Mouse (Mus musculus): ENCODE results near the gene Gnb4. TPM values are rescaled to one million over a fixed set of nuclear protein-coding genes. Genes with fewer than 3 reads are reported as not detected.

The Gnb4 gene
- polyA plus RNA-seq, 2 experiments from 2014 or later = 9.5 to 11.0 TPM

- no peak for ATAC-seq
Observed at GRCm38 (mm10) chr3:32614786-32615185, 1.6 kb downstream of the Gnb4 start.

DNA sequence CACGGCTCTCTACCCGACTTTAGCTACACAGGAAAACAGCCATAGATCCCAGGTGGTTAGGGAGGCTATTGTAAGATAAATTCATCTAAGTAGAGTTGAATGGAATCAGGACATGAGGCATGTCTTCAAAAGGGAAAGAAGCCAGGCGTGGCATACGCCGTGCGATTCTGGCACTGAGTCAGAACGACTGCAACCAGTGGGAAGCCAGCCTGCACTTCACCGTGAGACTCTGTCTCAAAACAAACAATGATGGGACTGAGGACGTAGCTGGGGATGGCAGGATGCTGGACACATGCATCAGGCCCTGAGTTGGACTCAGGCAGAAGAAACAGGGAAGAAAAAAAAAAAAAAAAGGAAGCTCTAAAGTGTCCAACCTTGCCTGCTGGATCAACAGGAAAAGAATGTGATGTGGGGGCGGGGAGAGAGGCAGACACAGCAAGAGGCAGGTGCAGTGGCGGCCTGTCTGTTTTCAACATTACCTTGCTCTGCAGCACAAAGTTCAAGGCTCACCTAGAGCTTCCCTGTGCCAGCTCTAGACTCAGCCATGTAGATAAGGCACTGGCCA lies 4.7 kb downstream of the Gnb4 start:
- no peak for ATAC-seq

DNA sequence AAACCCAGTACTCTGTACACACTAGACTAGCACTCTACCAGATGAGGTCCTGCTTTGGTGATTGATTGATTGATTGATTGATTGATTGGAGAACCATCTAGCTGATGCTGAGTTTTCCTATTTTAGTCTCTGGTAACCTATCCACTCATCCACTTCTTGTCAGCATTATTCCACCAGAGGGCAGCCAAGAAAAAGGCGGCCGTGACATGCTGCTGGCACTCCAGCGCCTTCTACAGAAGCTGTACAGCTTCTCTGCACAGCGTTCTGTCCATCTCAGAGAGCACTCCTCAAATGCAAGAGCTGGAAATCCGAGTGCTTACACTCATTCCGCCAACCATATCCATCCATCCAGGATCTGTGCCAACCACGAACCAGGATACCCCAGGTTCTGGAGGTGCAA lies 5.8 kb downstream of the Gnb4 start:
- no peak for ATAC-seq

DNA sequence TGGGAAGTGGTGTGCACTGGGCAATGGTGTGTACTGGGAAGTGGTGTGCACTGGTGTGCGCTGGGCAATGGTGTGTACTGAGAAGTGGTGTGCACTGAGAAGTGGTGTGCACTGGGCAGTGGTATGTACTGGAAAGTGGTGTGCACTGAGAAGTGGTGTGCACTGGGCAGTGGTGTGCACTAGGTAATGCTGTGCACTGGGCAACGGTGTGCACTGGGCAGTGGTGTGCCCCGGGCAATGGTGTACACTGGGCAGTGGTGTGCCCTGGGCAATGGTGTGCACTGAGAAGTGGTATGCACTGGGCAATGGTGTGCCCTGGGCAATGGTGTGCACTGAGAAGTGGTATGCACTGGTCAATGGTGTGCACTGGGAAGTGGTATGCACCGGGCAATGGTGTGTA lies 7.2 kb downstream of the Gnb4 start:
- ATAC-seq = no peak

DNA sequence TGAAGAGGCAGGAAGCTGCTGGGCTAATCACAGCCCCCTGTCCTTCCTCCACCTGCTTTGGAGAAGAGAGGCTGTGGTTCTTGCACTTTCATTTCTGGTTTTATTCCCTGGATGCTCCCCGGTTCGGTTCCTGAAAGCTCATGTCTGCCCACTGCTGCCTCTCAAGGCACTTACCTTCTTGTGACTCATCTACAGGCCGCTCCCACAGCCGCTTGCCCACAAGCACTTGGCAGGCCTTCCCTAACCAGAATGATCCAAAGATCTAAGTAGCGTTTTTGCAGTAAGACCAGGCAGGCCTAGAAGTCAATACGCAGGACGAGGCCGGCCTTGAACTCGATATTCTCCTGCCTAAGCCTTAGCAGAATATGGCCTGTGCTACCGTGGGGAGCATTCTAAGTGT lies 15.3 kb downstream of the Gnb4 start:
- no peak for ATAC-seq

DNA sequence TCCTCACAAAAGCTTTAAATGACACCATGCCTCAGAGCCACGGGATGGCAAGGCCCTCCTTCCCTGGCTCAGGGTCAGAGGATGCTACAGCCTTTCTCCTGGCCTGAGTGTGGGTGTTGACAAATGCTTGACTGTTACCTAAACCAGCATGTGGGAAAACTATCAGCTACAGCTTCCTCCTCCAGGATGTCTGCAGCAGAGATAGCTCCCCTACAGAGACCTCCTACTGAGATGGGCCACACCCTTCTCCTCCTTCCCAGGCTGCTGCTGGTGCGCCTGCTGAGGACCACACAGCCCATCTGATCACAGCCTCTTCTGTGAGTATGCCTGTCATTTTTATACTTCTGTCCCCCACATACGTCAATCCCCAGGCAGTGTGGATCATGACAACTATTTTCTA lies 17.1 kb downstream of the Gnb4 start:
- no peak for ATAC-seq

DNA sequence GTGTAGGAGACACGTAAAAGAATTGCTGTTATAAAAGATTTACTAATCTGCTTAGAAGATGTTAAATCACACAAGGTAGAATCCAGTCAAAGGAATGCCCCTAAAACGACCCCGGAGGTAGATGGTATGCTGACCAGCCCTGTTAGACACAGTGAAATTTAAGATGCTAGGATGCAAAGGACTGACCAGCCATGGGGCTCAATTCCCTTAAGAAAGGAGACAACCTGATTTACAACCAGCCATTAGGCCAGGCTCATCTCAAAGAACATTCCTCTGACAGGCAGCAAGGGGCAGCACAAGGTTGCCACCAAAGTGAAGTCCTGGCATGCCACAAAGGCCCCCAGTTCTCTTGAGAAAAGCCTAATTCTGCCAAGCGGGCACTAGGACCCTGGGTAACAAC lies 21.3 kb downstream of the Gnb4 start:
- no peak for ATAC-seq

- no peak for ATAC-seq
Observed at GRCm38 (mm10) chr3:32586274-32586673, 30.1 kb downstream of the Gnb4 start.

- no peak for ATAC-seq
Observed at GRCm38 (mm10) chr3:32583489-32583888, 32.9 kb downstream of the Gnb4 start.

DNA sequence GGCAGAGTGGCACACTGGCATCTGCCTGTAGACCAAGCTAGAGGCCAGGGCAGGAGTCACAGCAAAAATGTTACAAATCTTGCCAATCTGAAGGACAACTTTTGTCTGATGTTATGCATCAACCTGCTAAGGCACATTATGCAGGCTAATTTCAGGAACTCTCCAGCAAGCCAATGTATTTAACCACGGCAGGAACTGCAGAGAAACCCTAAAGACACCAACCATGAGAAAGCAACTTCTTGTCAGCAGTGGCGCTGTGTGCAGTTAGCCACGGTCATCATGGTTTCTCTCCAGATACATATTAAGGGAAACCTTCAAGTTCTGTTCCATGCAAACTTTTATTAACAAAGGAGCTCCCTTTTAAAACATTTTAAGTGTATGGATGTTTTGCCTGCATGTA lies 34.5 kb downstream of the Gnb4 start:
- no peak for ATAC-seq

- ATAC-seq = no peak
Observed at GRCm38 (mm10) chr3:32580738-32581137, 35.6 kb downstream of the Gnb4 start.

DNA sequence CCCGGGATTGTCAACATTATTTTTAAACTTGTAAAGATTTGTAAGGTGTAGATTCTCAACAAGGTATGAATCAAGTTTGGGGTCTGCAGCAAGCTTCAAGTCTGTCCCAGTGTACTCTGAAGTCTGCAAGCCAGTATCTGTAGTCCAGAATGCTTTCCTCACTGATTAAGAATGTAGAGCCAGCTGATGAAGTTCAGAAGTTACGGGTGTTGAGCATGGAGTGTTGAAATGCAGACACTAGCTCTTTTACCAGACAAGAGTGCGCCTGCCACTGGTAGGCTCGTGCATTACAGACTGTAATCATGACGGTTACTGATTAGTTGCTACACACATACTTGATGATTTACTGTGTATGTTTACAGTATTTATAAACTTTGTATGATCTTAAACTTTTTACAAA lies 37.6 kb downstream of the Gnb4 start:
- no peak for ATAC-seq

DNA sequence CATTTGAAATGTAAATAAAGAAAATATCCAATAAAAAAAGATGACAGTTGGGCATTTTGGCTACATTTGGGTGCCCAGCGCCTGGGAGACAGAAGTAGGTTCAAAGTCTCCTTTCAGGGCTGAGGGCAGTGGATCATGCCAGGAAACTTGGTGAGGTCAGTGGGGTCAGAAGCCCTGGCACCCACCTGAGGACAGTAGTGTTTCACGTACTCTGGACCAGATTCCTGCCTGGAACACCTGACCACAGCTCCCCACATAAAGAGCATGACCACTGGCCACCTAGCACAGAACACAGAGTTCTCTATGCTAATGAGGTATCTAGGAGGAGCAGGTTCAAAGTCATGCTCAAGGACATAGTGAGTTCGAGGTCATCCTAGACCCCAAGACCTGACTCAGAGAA lies 41.2 kb downstream of the Gnb4 start:
- no peak for ATAC-seq

DNA sequence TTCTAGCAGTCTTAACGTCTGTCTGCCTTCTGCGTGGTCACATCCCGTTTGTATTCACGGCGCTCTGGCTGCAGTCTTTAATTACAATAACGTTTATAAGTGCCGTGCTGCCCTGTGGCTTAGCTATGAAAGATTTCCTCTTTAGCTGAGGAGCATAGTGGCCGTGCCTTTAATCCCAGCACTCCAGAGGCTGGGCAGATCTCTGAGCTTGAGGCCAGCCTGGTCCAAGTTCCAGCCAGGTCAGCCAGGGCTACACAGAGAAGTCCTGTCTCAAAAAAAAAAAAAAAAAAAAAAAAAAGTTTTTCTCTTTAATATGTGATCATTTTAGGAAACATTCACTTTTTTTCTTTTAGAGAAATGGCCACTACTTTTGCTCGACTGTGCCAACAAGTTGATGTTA lies 42.5 kb downstream of the Gnb4 start:
- no peak for ATAC-seq

GRCm38 (mm10) chr3:32573086-32573485 lies 43.3 kb downstream of the Gnb4 start:
- no peak for ATAC-seq

DNA sequence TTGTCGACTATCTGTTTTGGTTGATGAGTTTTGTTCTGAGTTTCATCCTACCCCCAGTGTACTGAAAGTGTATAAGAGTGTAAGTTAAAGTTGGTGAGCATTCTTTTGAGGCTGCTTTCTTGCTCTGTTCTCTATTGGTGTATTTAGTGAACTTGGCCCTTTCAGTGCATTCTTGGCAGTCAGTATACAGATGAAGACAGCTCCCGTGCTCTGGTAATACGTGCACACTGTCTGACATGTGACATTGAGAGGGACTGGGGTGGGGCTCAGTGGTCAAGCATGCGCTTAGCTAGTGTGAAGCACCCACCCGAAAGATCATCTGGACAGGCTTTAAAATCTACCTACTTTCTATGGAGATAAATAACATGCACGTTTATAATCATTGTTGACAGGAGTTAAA lies 53.0 kb downstream of the Gnb4 start:
- no peak for ATAC-seq

DNA sequence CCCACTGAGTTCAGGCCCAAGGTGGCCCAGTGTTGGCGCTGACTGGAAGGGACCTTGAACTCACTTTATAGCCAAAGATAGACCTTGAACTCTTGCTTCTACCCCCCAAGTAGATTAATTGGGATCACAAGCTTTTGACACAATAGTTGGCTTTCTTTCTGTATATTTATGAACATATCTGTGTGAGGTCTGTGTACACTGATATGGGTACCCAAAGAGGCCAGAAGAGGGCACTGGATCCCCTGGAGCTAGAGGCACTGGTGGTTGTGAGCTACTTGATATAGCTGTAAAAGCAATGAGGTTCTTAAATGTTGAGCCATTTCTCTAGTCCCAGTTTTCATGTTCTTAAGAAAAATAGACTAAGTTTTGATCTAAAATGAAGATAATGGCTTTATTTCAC lies 63.3 kb downstream of the Gnb4 start:
- no peak for ATAC-seq

GRCm38 (mm10) chr3:32538091-32538490 lies 78.3 kb downstream of the Gnb4 start:
- ATAC-seq = no peak

DNA sequence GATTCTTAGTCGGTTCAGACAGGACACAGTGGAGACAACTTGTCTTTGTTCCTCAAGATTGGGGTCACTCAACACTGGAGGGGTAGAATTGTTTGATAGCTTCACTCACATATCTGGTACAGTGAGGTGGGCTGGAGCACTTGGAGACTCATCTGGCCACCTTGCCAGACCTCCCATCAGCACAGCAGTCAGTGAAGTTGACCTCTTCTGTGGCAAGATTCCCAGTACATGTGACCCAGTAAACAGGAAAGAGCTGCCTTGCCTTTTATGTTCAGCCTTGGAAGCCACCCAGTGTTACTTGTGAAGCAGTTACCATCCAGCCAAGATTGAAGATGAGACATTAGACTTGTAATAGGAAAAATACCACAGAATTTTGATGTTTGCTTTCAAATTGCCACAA lies 78.8 kb downstream of the Gnb4 start:
- no peak for ATAC-seq

GRCm38 (mm10) chr3:32535692-32536091 lies 80.7 kb downstream of the Gnb4 start:
- ATAC-seq = no peak

Other genes starting within 250 kb of the Gnb4 start
- 10 to 100 TPM; 14.1 to 23.2 TPM for gene Pik3ca, start 218.9 kb downstream of the Gnb4 start, polyA plus RNA-seq (2017; shearing (Covaris generic))
- gene Kcnmb3, start 124.4 kb downstream of the Gnb4 start, polyA plus RNA-seq (2017; shearing (Covaris generic)) = under 1 TPM; 0.60 to 0.81 TPM
- 10 to 100 TPM; 27.6 to 28.4 TPM for gene Zfp639, start 106.3 kb downstream of the Gnb4 start, polyA plus RNA-seq (2017; shearing (Covaris generic))
- 10 to 100 TPM; 10.2 to 12.0 TPM for gene Mfn1, start 87.1 kb downstream of the Gnb4 start, polyA plus RNA-seq (2017; shearing (Covaris generic))
- 10 to 100 TPM; 85.8 to 96.2 TPM for gene Actl6a, start 89.7 kb upstream of the Gnb4 start, polyA plus RNA-seq (2017; shearing (Covaris generic))
- gene Ndufb5, start 120.4 kb upstream of the Gnb4 start, polyA plus RNA-seq (2017; shearing (Covaris generic)) = 100 to 1,000 TPM; 219 to 273 TPM
- gene Mrpl47, start 121.0 kb upstream of the Gnb4 start, polyA plus RNA-seq (2017; shearing (Covaris generic)) = 10 to 100 TPM; 17.0 to 23.7 TPM
- not detected for gene Usp13, start 201.0 kb upstream of the Gnb4 start, polyA plus RNA-seq (2017; shearing (Covaris generic))